ENCODE assay signal across 11 mouse cellular contexts in the genomic region with DNA sequence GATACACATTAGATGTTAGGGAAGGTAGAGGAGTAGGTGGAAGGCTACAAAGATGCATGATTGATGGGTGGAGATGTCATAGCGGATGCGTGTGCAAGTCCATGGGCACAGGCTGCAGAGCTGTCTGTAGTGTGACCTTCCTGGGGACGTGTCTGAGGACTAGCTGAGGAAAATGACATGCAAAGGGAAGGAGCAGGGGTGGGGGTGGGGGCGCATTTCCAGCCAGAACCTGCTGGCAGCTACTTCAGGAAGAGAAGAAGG. TPM values are rescaled to one million over a fixed set of nuclear protein-coding genes. Genes with fewer than 3 reads are reported as not detected.
DNase-seq lines count a peak whose midpoint lies in the region; ATAC-seq and TF ChIP-seq lines count a peak whose summit lies in the region.
"Had no signal": no experiment of that assay in that cellular context is flagged by ENCODE, and none has a peak within 500 bp of the region (broad histone marks: within the 10 kb centered on the region; RNA-seq: fewer than 3 reads in every experiment).

No protein-coding gene starts in this region.

- DNase-seq in hindbrain, postnatal 0 days (ENCODE audit: low spot score) = no peak
- no peak for DNase-seq in midbrain, postnatal 0 days (ENCODE audit: low spot score)
- no peak for DNase-seq in layer of hippocampus, adult 18-20 months (ENCODE audit: low spot score in 2 of 2)
- no peak for DNase-seq in gastrocnemius, adult 2 months
- no peak for DNase-seq in kidney, postnatal 14 days

- 0 out of 2 replicates have a peak, but pooled peaks have one; percentile 10 for ATAC-seq in kidney, embryonic 16.5 days (ENCODE audit: low FRiP score, low TSS enrichment)
- ATAC-seq in kidney, embryonic 15.5 days (replicated peaks; ENCODE audit: low FRiP score) = no peak
- ATAC-seq in forebrain, embryonic 12.5 days (ENCODE audit: low FRiP score) = 0 out of 2 replicates have a peak, but pooled peaks have one; percentile 17
- peak; percentile 30 for ATAC-seq in hindbrain, postnatal 0 days
- peak; percentile 6 for ATAC-seq in midbrain, postnatal 0 days (ENCODE audit: low FRiP score)
- ATAC-seq: liver, embryonic 12.5 days had no signal

- H3K27ac ChIP-seq in kidney, embryonic 16.5 days (ENCODE audit: low read length) = no peak overlapping the region
- H3K27ac ChIP-seq in kidney, embryonic 15.5 days = no peak overlapping the region
- no peak overlapping the region for H3K27ac ChIP-seq in forebrain, embryonic 12.5 days
- peak overlapping the region; percentile 37; the same call in 1 of the 2 replicates for H3K27ac ChIP-seq in hindbrain, postnatal 0 days
- peak overlapping the region; percentile 81 for H3K27ac ChIP-seq in midbrain, postnatal 0 days (ENCODE audit: low read depth, low read length)
- no peak overlapping the region for H3K27ac ChIP-seq in gastrocnemius, adult 2 months
- H3K27ac ChIP-seq: heart, embryonic 13.5 days; liver, embryonic 12.5 days had no signal

- no peak for TF ChIP-seq CTCF in hindbrain, postnatal 0 days (IDR thresholded peaks at IDR 0.05; ENCODE audit: low read depth)
- no peak for TF ChIP-seq CTCF in midbrain, postnatal 0 days (IDR thresholded peaks at IDR 0.05)
- no peak for TF ChIP-seq CTCF in gastrocnemius, adult 2 months (IDR thresholded peaks at IDR 0.05)

- no peak overlapping the region for H3K9ac ChIP-seq in kidney, embryonic 16.5 days (replicated peaks; ENCODE audit: low read length)
- H3K9ac ChIP-seq in kidney, embryonic 15.5 days = no peak overlapping the region
- H3K9ac ChIP-seq in forebrain, embryonic 12.5 days = 0 out of 2 replicates have a peak overlapping the region, but pooled peaks have one; percentile 9
- H3K9ac ChIP-seq in hindbrain, postnatal 0 days (replicated peaks; ENCODE audit: low read length) = no peak overlapping the region; the same call in 1 of the 2 replicates
- H3K9ac ChIP-seq in midbrain, postnatal 0 days (replicated peaks; ENCODE audit: low read length, poor library complexity, severe bottlenecking) = no peak overlapping the region
- H3K9ac ChIP-seq: heart, embryonic 13.5 days; liver, embryonic 12.5 days had no signal

- H3K4me1 ChIP-seq in kidney, embryonic 16.5 days (ENCODE audit: insufficient read depth, low read length) = peaks cover 15% of the 10 kb centered on the region
- H3K4me1 ChIP-seq in kidney, embryonic 15.5 days = peaks cover 40% of the 10 kb centered on the region
- peaks cover 25% of the 10 kb centered on the region for H3K4me1 ChIP-seq in forebrain, embryonic 12.5 days
- H3K4me1 ChIP-seq in hindbrain, postnatal 0 days (ENCODE audit: insufficient read depth, low read length) = peaks cover 6% of the 10 kb centered on the region; the same call in 1 of the 2 replicates
- H3K4me1 ChIP-seq in midbrain, postnatal 0 days (ENCODE audit: insufficient read depth, low read length) = peaks cover 4% of the 10 kb centered on the region; the same call in 1 of the 2 replicates

- intact Hi-C loops in gastrocnemius, adult 2 months (cut with DNase I) = loop anchor here (10.0 kb wide), 1 partner anchor 212 kb away; the partner anchor contains the start of gene Pwp2

- H3K4me3 ChIP-seq in kidney, embryonic 16.5 days (ENCODE audit: low read length) = no peak overlapping the region
- no peak overlapping the region for H3K4me3 ChIP-seq in kidney, embryonic 15.5 days (replicated peaks)
- H3K4me3 ChIP-seq in forebrain, embryonic 12.5 days (replicated peaks) = no peak overlapping the region
- H3K4me3 ChIP-seq in hindbrain, postnatal 0 days (ENCODE audit: low read length) = no peak overlapping the region
- no peak overlapping the region for H3K4me3 ChIP-seq in midbrain, postnatal 0 days (ENCODE audit: low read depth, low read length)
- H3K4me3 ChIP-seq in gastrocnemius, adult 2 months = no peak overlapping the region
- H3K4me3 ChIP-seq: heart, embryonic 13.5 days; liver, embryonic 12.5 days had no signal

- peaks cover 9% of the 10 kb centered on the region for H3K27me3 ChIP-seq in kidney, embryonic 16.5 days (ENCODE audit: insufficient read depth, low read length)
- H3K27me3 ChIP-seq in kidney, embryonic 15.5 days = peaks cover 10% of the 10 kb centered on the region
- H3K27me3 ChIP-seq in forebrain, embryonic 12.5 days = peaks cover 13% of the 10 kb centered on the region
- H3K27me3 ChIP-seq in hindbrain, postnatal 0 days (ENCODE audit: insufficient read depth, low read length) = peaks cover 5% of the 10 kb centered on the region; the same call in 1 of the 2 replicates
- H3K27me3 ChIP-seq in midbrain, postnatal 0 days (ENCODE audit: insufficient read depth, low read length) = peaks cover 7% of the 10 kb centered on the region

- H3K9me3 ChIP-seq in kidney, embryonic 16.5 days (ENCODE audit: low read length) = no peaks in the 10 kb centered on the region
- no peaks in the 10 kb centered on the region for H3K9me3 ChIP-seq in kidney, embryonic 15.5 days (replicated peaks)
- no peaks in the 10 kb centered on the region for H3K9me3 ChIP-seq in forebrain, embryonic 12.5 days
- no peaks in the 10 kb centered on the region for H3K9me3 ChIP-seq in hindbrain, postnatal 0 days (ENCODE audit: low read length)
- no peaks in the 10 kb centered on the region for H3K9me3 ChIP-seq in midbrain, postnatal 0 days (ENCODE audit: low read length)
- H3K9me3 ChIP-seq: G1E; heart, embryonic 13.5 days; liver, embryonic 12.5 days had no signal

- H3K4me2 ChIP-seq in kidney, embryonic 16.5 days (replicated peaks; ENCODE audit: low read depth, low read length) = no peak overlapping the region
- no peak overlapping the region for H3K4me2 ChIP-seq in kidney, embryonic 15.5 days
- H3K4me2 ChIP-seq in forebrain, embryonic 12.5 days = no peak overlapping the region
- peak overlapping the region; percentile 22; the same call in 1 of the 2 replicates for H3K4me2 ChIP-seq in hindbrain, postnatal 0 days (ENCODE audit: low read depth, low read length)
- peak overlapping the region; percentile 16 for H3K4me2 ChIP-seq in midbrain, postnatal 0 days (ENCODE audit: low read depth, low read length, poor library complexity, severe bottlenecking)
- H3K4me2 ChIP-seq: heart, embryonic 13.5 days; liver, embryonic 12.5 days had no signal

- peaks cover 16% of the 10 kb centered on the region for H3K36me3 ChIP-seq in kidney, embryonic 16.5 days (ENCODE audit: insufficient read depth, low read length)
- peaks cover 18% of the 10 kb centered on the region for H3K36me3 ChIP-seq in kidney, embryonic 15.5 days
- peaks cover 26% of the 10 kb centered on the region for H3K36me3 ChIP-seq in forebrain, embryonic 12.5 days (replicated peaks)
- H3K36me3 ChIP-seq in hindbrain, postnatal 0 days (ENCODE audit: insufficient read depth, low read length) = peaks cover 17% of the 10 kb centered on the region
- H3K36me3 ChIP-seq in midbrain, postnatal 0 days (ENCODE audit: insufficient read depth, low read length) = peaks cover 21% of the 10 kb centered on the region

- 58% methylated on average over 4 of the region's 4 CpGs for WGBS in kidney, embryonic 16.5 days
- 62% methylated on average over 4 of the region's 4 CpGs for WGBS in kidney, embryonic 15.5 days
- WGBS in forebrain, embryonic 12.5 days = 57% methylated on average over 4 of the region's 4 CpGs
- 52% methylated on average over 4 of the region's 4 CpGs for WGBS in hindbrain, postnatal 0 days
- 52% methylated on average over 4 of the region's 4 CpGs for WGBS in midbrain, postnatal 0 days

RNA-seq across cellular contexts. Expression of gene Rrp1, which starts 16.3 kb away (rescaled TPM):
- 325 and 328 TPM in 2 replicates for polyA plus RNA-seq in kidney, embryonic 16.5 days (2015; fragmentation: Nextera tagmentation; extraction: Ambion mirVana)
- polyA plus RNA-seq in kidney, embryonic 15.5 days (2015; fragmentation: Nextera tagmentation; extraction: Ambion mirVana) = 287 and 316 TPM in 2 replicates
- 326 and 329 TPM in 2 replicates for polyA plus RNA-seq in forebrain, embryonic 12.5 days (2016; fragmentation: Nextera tagmentation; extraction: Ambion mirVana)
- total RNA-seq in hindbrain, postnatal 0 days (2014; rRNA removed) = 176 and 179 TPM in 2 replicates
- polyA plus RNA-seq in hindbrain, postnatal 0 days (2015; fragmentation: Nextera tagmentation; extraction: Ambion mirVana) = 429 and 435 TPM in 2 replicates
- 219 and 237 TPM in 2 replicates for total RNA-seq in midbrain, postnatal 0 days (2014; rRNA removed)
- polyA plus RNA-seq in midbrain, postnatal 0 days (2015; fragmentation: Nextera tagmentation; extraction: Ambion mirVana) = 439 and 462 TPM in 2 replicates
- total RNA-seq in layer of hippocampus, adult 18-20 months (2021) = 100 to 1,000 TPM; 361 to 370 TPM
- total RNA-seq in gastrocnemius, adult 2 months (2021) = 10 to 100 TPM; 63.5 to 66.4 TPM

RNA-seq across cellular contexts. Expression of gene Cstb, which starts 28.9 kb away (rescaled TPM):
- 191 and 193 TPM in 2 replicates for polyA plus RNA-seq in kidney, embryonic 16.5 days (2015; fragmentation: Nextera tagmentation; extraction: Ambion mirVana)
- 182 and 209 TPM in 2 replicates for polyA plus RNA-seq in kidney, embryonic 15.5 days (2015; fragmentation: Nextera tagmentation; extraction: Ambion mirVana)
- polyA plus RNA-seq in forebrain, embryonic 12.5 days (2016; fragmentation: Nextera tagmentation; extraction: Ambion mirVana) = 118 and 120 TPM in 2 replicates
- 80.6 and 84.4 TPM in 2 replicates for total RNA-seq in hindbrain, postnatal 0 days (2014; rRNA removed)
- polyA plus RNA-seq in hindbrain, postnatal 0 days (2015; fragmentation: Nextera tagmentation; extraction: Ambion mirVana) = 147 and 148 TPM in 2 replicates
- 89.2 and 104 TPM in 2 replicates for total RNA-seq in midbrain, postnatal 0 days (2014; rRNA removed)
- 126 and 131 TPM in 2 replicates for polyA plus RNA-seq in midbrain, postnatal 0 days (2015; fragmentation: Nextera tagmentation; extraction: Ambion mirVana)
- total RNA-seq in layer of hippocampus, adult 18-20 months (2021) = 10 to 100 TPM; 39.1 to 40.5 TPM
- 10 to 100 TPM; 11.9 to 15.3 TPM for total RNA-seq in gastrocnemius, adult 2 months (2021)

RNA-seq across cellular contexts. Expression of gene Agpat3, which starts 44.3 kb away (rescaled TPM):
- polyA plus RNA-seq in kidney, embryonic 16.5 days (2015; fragmentation: Nextera tagmentation; extraction: Ambion mirVana) = 48.2 and 81.9 TPM in 2 replicates
- 84.9 and 88.7 TPM in 2 replicates for polyA plus RNA-seq in kidney, embryonic 15.5 days (2015; fragmentation: Nextera tagmentation; extraction: Ambion mirVana)
- 52.5 and 58.0 TPM in 2 replicates for polyA plus RNA-seq in forebrain, embryonic 12.5 days (2016; fragmentation: Nextera tagmentation; extraction: Ambion mirVana)
- total RNA-seq in hindbrain, postnatal 0 days (2014; rRNA removed) = 123 and 158 TPM in 2 replicates
- polyA plus RNA-seq in hindbrain, postnatal 0 days (2015; fragmentation: Nextera tagmentation; extraction: Ambion mirVana) = 115 and 117 TPM in 2 replicates
- total RNA-seq in midbrain, postnatal 0 days (2014; rRNA removed) = 106 and 137 TPM in 2 replicates
- 91.7 and 96.8 TPM in 2 replicates for polyA plus RNA-seq in midbrain, postnatal 0 days (2015; fragmentation: Nextera tagmentation; extraction: Ambion mirVana)
- total RNA-seq in layer of hippocampus, adult 18-20 months (2021) = 100 to 1,000 TPM; 217 to 218 TPM
- 100 to 1,000 TPM; 108 to 135 TPM for total RNA-seq in gastrocnemius, adult 2 months (2021)

Comparison
In these comparisons a context has a peak if more than half of its experiments do, and no peak if none do; other contexts are left out.
1. H3K27ac ChIP-seq: peak in hindbrain, postnatal 0 days (single experiment) and midbrain, postnatal 0 days (single experiment); none in kidney, embryonic 16.5 days (single experiment), kidney, embryonic 15.5 days (single experiment), forebrain, embryonic 12.5 days (single experiment) and gastrocnemius, adult 2 months (single experiment).
2. H3K4me2 ChIP-seq: peak in hindbrain, postnatal 0 days (single experiment) and midbrain, postnatal 0 days (single experiment); none in kidney, embryonic 16.5 days (single experiment), kidney, embryonic 15.5 days (single experiment) and forebrain, embryonic 12.5 days (single experiment).